Mouse (Mus musculus): ENCODE measurements around the gene Tec. TPM values are rescaled to one million over a fixed set of nuclear protein-coding genes. Genes with fewer than 3 reads are reported as not detected.
A peak's percentile ranks its signal among the peaks of the same experiment; 100 is the strongest.

Tec gene
- polyA plus RNA-seq, 1 experiment from 2014 or later, result 11.9 TPM

DNA sequence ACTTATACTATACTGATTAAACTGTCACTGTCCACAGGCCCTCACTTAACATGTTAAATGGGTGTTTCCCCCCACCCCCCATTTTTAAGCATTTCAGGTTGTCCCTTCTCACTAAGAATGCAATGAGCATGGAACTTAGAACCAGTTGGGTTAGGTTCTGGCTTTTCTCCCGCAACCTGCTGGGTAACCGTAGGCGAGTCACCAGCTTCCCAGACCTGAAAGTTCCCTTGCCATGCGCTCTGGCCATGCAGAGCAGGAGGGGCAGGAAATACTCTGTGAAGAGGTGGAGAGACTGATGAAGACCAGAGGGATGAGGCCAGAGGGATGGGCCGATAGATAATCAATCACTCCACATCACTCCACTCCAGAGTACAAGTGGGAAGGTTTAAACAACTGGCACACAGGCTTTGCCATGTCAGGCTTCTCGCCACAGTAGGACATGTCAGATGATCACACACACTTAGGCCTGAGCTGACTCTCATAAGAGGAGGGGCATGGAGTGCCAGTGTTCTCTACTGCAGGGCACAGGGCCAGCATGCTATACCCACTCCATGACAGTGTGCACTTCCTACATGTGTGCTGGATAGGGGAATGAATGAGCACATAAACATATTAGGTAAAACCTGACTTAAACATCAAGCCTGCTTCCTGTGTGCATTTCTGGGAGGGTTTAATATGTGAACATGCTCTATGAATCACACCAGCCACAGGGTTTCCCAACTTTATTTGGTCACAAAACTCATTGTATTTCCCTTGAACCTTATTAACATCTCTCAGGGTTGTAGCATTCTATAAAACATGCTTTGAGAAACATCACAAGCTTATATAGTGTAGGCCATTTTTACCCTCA, 13.9 kb downstream of the Tec start:
- H3K36me3 ChIP-seq (ENCODE audit: control insufficient read depth, insufficient read depth, low read length), result no peaks in the 10 kb centered on the region
- WGBS (ENCODE audit: insufficient replicate concordance), result 72% methylated on average over 6 of the region's 6 CpGs
- no peaks in the 10 kb centered on the region for H3K27me3 ChIP-seq (ENCODE audit: control insufficient read depth, insufficient read depth, low read length)
- H3K27ac ChIP-seq (ENCODE audit: low read depth, low read length), result no peak overlapping the region
- H3K9me3 ChIP-seq (replicated peaks; ENCODE audit: control insufficient read depth, low read length), result no peaks in the 10 kb centered on the region
- H3K4me1 ChIP-seq (ENCODE audit: control insufficient read depth, insufficient read depth, low read length), result peaks cover 18% of the 10 kb centered on the region
- no peak for ATAC-seq (replicated peaks; ENCODE audit: insufficient number of reproducible peaks, low FRiP score, low TSS enrichment)
- no peak overlapping the region for H3K4me3 ChIP-seq (ENCODE audit: low read depth, low read length)
- H3K4me2 ChIP-seq, result no peak overlapping the region
- H3K9ac ChIP-seq (ENCODE audit: low read depth, low read length), result no peak overlapping the region

DNA sequence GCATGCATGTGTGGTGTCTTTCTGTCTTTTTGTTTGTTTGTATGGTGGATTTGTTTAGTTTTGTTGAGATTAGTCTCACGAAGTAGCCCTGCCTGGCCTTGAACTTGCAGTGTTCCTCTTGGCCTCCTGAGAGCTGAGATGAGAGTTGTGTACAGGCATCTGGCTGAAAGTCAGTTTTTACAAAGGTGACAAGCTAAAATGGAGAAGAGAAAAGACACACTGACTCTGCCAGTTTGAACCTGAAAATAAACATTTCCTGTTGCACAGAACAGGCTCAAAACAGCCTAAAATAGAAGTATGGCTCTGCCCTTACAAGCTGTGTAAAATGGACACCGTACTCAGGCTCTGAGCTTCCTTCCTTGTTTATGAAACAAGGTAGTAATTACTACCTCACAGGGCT, 14.9 kb downstream of the Tec start:
- 74% methylated on average over 2 of the region's 2 CpGs for WGBS (ENCODE audit: insufficient replicate concordance)
- Histone ChIP-seq H3K4me3 (ENCODE audit: low read depth, low read length) (no peak overlapping the region), H3K9me3 (replicated peaks; ENCODE audit: control insufficient read depth, low read length) (no peaks in the 10 kb centered on the region), H3K27ac (ENCODE audit: low read depth, low read length) (no peak overlapping the region), H3K9ac (ENCODE audit: low read depth, low read length) (no peak overlapping the region), H3K4me2 (no peak overlapping the region), H3K36me3 (ENCODE audit: control insufficient read depth, insufficient read depth, low read length) (no peaks in the 10 kb centered on the region), H3K27me3 (ENCODE audit: control insufficient read depth, insufficient read depth, low read length) (no peaks in the 10 kb centered on the region), H3K4me1 (ENCODE audit: control insufficient read depth, insufficient read depth, low read length) (peaks cover 18% of the 10 kb centered on the region)
- no peak for ATAC-seq (replicated peaks; ENCODE audit: insufficient number of reproducible peaks, low FRiP score, low TSS enrichment)

DNA sequence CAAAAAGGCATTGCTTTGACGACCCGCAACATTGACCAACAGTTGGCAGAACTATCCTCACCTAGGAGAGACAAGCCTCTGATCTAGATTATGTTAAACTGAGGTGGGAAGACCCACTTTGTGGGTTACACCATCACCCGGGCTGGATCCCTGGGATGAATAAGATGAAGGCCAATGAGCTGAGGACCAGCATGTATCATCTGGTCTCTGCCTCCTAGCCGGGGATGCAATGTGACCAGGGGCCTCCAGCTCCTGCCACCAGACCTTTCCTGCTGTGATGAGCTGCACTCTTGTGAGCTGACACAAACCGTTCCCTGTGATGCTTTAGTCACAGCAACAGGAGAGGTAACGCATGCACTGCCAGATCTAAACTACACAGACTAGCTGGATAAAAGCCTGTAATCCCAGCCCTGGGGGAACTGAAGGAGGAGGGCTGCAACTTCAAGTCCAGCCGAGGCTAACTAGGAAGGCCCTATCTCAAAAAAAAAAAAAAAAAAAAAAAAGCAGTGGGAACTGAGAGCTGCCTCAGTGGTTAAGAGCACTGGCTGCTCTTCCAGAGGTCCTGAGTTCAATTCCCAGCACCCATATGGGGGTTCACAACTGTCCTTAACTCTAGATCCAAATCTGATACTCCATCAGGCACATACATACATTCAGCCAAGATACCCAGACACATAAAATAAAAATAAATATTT, 15.8 kb downstream of the Tec start:
- 64% methylated on average over 7 of the region's 7 CpGs for WGBS (ENCODE audit: insufficient replicate concordance)
- ATAC-seq (replicated peaks; ENCODE audit: insufficient number of reproducible peaks, low FRiP score, low TSS enrichment), result no peak
- peaks cover 18% of the 10 kb centered on the region for H3K4me1 ChIP-seq (ENCODE audit: control insufficient read depth, insufficient read depth, low read length)
- H3K4me2 ChIP-seq, result no peak overlapping the region
- H3K9ac ChIP-seq (ENCODE audit: low read depth, low read length), result no peak overlapping the region
- H3K4me3 ChIP-seq (ENCODE audit: low read depth, low read length), result no peak overlapping the region
- no peaks in the 10 kb centered on the region for H3K9me3 ChIP-seq (replicated peaks; ENCODE audit: control insufficient read depth, low read length)
- no peak overlapping the region for H3K27ac ChIP-seq (ENCODE audit: low read depth, low read length)
- H3K36me3 ChIP-seq (ENCODE audit: control insufficient read depth, insufficient read depth, low read length), result no peaks in the 10 kb centered on the region
- H3K27me3 ChIP-seq (ENCODE audit: control insufficient read depth, insufficient read depth, low read length), result no peaks in the 10 kb centered on the region

DNA sequence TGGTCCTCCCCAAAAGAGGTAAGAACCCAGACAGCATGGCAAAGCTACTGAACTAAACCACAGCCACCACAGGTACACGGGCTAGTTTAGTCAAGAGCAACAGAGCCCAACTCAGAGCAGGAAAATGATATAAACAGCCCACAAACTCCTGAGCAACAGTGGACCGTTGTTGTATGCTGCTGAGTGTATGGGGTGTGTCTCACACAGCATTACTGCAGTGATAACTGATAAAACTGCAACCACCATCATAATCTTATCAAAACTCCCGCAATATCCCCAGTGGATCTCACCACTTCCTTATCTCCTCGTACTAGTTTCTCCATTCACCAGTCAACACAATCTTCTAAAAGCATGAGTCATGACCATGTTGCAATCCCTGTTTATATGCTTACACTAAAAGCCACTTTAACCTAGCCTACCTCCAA, 16.6 kb downstream of the Tec start:
- H3K27me3 ChIP-seq (ENCODE audit: control insufficient read depth, insufficient read depth, low read length), result no peaks in the 10 kb centered on the region
- H3K9ac ChIP-seq (ENCODE audit: low read depth, low read length), result no peak overlapping the region
- 0 out of 2 replicates have a peak overlapping the region, but pooled peaks have one; percentile 35 for H3K27ac ChIP-seq (ENCODE audit: low read depth, low read length)
- no peaks in the 10 kb centered on the region for H3K36me3 ChIP-seq (ENCODE audit: control insufficient read depth, insufficient read depth, low read length)
- H3K4me3 ChIP-seq (ENCODE audit: low read depth, low read length), result no peak overlapping the region
- 40% methylated on average over 4 of the region's 4 CpGs for WGBS (ENCODE audit: insufficient replicate concordance)
- no peak overlapping the region for H3K4me2 ChIP-seq
- H3K9me3 ChIP-seq (replicated peaks; ENCODE audit: control insufficient read depth, low read length), result no peaks in the 10 kb centered on the region
- no peak for ATAC-seq (replicated peaks; ENCODE audit: insufficient number of reproducible peaks, low FRiP score, low TSS enrichment)
- H3K4me1 ChIP-seq (ENCODE audit: control insufficient read depth, insufficient read depth, low read length), result peaks cover 18% of the 10 kb centered on the region

DNA sequence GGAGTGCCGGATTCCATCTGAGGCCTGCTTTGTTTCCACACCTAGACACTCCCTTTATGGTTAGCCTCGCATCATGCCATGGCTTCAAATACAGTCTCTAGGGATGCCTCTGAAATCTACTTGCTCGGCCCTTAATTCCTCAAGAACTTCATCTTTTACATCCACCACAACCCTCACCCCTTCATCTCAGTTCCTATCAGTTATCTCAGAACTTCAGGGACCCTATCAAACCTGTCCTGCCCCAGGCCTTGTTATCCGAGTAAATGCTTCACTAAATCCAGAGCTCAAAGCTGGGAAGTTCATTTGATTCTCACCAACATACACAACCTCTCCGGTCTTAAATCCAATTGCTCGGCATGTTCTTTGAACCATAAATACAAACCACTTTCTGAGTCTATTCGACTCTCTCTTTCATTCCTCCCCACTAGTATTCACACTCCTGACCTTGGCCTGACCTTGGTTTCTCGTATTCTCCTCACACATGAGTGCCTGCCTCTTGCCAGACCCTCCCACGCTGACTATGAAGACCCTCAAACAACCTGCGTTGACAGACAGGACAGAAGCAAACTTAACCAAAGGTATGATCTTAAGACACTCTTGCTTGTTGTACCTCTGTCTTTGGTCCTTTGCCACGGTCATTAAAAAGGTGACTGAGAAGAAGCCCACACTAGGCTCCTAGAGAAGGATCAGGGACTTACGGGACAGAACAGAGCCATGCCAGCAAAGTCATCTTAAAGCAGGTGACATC, 17.2 kb downstream of the Tec start:
- H3K4me3 ChIP-seq (ENCODE audit: low read depth, low read length), result no peak overlapping the region
- WGBS (ENCODE audit: insufficient replicate concordance), result 80% methylated on average over 12 of the region's 12 CpGs
- H3K27ac ChIP-seq (ENCODE audit: low read depth, low read length), result 0 out of 2 replicates have a peak overlapping the region, but pooled peaks have one; percentile 35
- H3K27me3 ChIP-seq (ENCODE audit: control insufficient read depth, insufficient read depth, low read length), result no peaks in the 10 kb centered on the region
- ATAC-seq (replicated peaks; ENCODE audit: insufficient number of reproducible peaks, low FRiP score, low TSS enrichment), result no peak
- no peaks in the 10 kb centered on the region for H3K9me3 ChIP-seq (replicated peaks; ENCODE audit: control insufficient read depth, low read length)
- H3K4me2 ChIP-seq, result no peak overlapping the region
- H3K9ac ChIP-seq (ENCODE audit: low read depth, low read length), result no peak overlapping the region
- no peaks in the 10 kb centered on the region for H3K36me3 ChIP-seq (ENCODE audit: control insufficient read depth, insufficient read depth, low read length)
- peaks cover 18% of the 10 kb centered on the region for H3K4me1 ChIP-seq (ENCODE audit: control insufficient read depth, insufficient read depth, low read length)

DNA sequence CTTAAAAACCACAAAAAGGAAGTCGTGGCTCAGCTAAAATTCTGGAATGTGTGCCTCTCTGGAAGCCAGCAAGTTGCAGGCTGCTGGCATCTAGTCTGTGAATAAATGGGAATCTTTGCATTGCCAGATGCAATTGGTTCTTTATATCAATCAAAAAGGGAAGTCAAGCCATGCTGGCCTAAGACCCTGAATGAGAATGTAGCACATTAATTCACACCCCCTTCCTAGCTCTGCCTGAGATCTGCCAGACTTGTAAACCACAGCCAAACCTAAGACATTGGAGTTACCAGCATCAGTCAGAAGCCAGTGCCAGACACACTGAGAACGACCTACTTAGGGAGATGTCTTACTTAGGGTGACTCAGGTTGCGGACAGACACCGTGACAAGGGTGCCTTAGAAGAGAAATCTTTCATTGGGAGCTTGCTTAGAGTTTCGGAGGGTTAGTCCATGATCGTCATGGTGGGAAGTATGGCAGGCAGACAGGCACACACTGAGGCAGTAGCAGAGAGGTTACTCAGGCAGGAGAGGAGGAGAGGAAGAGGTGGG, 19.3 kb downstream of the Tec start:
- no peak overlapping the region for H3K4me2 ChIP-seq
- no peak overlapping the region for H3K4me3 ChIP-seq (ENCODE audit: low read depth, low read length)
- no peaks in the 10 kb centered on the region for H3K27me3 ChIP-seq (ENCODE audit: control insufficient read depth, insufficient read depth, low read length)
- 78% methylated on average over 6 of the region's 6 CpGs for WGBS (ENCODE audit: insufficient replicate concordance)
- peaks cover 16% of the 10 kb centered on the region for H3K4me1 ChIP-seq (ENCODE audit: control insufficient read depth, insufficient read depth, low read length)
- no peaks in the 10 kb centered on the region for H3K9me3 ChIP-seq (replicated peaks; ENCODE audit: control insufficient read depth, low read length)
- H3K9ac ChIP-seq (ENCODE audit: low read depth, low read length), result no peak overlapping the region
- no peak for ATAC-seq (replicated peaks; ENCODE audit: insufficient number of reproducible peaks, low FRiP score, low TSS enrichment)
- H3K36me3 ChIP-seq (ENCODE audit: control insufficient read depth, insufficient read depth, low read length), result no peaks in the 10 kb centered on the region
- H3K27ac ChIP-seq (ENCODE audit: low read depth, low read length), result no peak overlapping the region

DNA sequence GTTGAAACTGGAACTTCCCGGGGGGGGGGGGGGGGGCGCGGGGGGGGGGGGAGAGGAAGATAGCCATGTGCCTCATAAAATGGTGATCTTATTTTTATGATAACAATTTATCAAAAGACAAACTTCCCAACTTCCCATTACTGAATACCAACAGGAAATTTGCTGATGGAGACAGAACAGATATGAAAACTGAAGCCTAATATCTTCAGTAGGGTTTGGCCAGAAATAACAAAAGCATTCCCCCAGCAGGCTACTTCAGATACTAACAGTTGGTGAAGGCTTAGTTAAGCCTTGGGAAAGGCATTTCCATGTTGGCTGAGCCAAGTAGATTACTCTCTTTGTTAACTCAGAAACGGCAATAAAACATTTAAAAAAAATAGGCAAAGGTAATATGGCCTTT, 21.6 kb downstream of the Tec start:
- no peak overlapping the region for H3K9ac ChIP-seq (ENCODE audit: low read depth, low read length)
- peaks cover 11% of the 10 kb centered on the region for H3K4me1 ChIP-seq (ENCODE audit: control insufficient read depth, insufficient read depth, low read length)
- no peaks in the 10 kb centered on the region for H3K27me3 ChIP-seq (ENCODE audit: control insufficient read depth, insufficient read depth, low read length)
- 66% methylated on average over 1 of the region's 4 CpGs for WGBS (ENCODE audit: insufficient replicate concordance)
- ATAC-seq (replicated peaks; ENCODE audit: insufficient number of reproducible peaks, low FRiP score, low TSS enrichment), result no peak
- H3K27ac ChIP-seq (ENCODE audit: low read depth, low read length), result no peak overlapping the region
- no peak overlapping the region for H3K4me2 ChIP-seq
- no peaks in the 10 kb centered on the region for H3K9me3 ChIP-seq (replicated peaks; ENCODE audit: control insufficient read depth, low read length)
- H3K4me3 ChIP-seq (ENCODE audit: low read depth, low read length), result no peak overlapping the region
- H3K36me3 ChIP-seq (ENCODE audit: control insufficient read depth, insufficient read depth, low read length), result no peaks in the 10 kb centered on the region

DNA sequence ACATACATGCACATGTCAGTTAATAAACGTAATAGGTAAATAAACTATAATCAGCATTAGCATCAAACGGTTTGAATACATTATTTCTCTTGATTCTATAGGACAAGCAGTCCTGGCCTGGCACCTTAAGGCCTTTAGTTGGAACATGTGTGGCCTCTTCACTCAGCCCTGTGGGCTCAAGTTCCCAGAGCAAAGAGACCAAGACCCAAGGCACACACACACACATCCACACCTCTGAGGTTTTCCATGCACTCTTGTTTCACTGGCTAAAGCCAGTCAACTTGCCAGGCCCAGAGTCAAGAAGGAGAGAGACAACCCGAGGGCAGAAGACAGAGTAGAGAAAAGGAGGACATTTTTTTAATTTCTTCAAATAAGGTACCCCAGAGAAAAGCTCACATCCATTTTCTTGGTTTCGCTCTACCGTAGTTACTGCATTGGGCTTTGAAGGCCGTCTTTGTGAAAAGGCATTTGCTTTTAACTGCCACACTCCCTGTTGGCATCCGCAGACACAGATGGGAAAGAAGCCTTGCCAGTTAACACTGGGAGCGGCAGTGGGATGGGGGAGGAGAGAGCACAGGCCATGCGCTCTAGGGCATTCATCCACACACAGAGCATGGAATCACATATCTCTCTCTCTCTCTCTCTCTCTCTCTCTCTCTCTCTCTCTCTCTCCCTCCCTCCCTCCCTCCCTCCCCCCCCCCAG, 22.2 kb downstream of the Tec start:
- Histone ChIP-seq H3K9me3 (replicated peaks; ENCODE audit: control insufficient read depth, low read length) (no peaks in the 10 kb centered on the region; the same call in 1 of the 2 replicates), H3K27ac (ENCODE audit: low read depth, low read length) (no peak overlapping the region), H3K4me2 (no peak overlapping the region), H3K9ac (ENCODE audit: low read depth, low read length) (no peak overlapping the region), H3K27me3 (ENCODE audit: control insufficient read depth, insufficient read depth, low read length) (no peaks in the 10 kb centered on the region), H3K36me3 (ENCODE audit: control insufficient read depth, insufficient read depth, low read length) (no peaks in the 10 kb centered on the region), H3K4me1 (ENCODE audit: control insufficient read depth, insufficient read depth, low read length) (peaks cover 8% of the 10 kb centered on the region; the same call in 1 of the 2 replicates), H3K4me3 (ENCODE audit: low read depth, low read length) (no peak overlapping the region)
- 66% methylated on average over 9 of the region's 9 CpGs for WGBS (ENCODE audit: insufficient replicate concordance)
- peak; percentile 57; the same call in 1 of the 2 replicates for ATAC-seq (replicated peaks; ENCODE audit: insufficient number of reproducible peaks, low FRiP score, low TSS enrichment)
